Mouse (Mus musculus): ENCODE data around the gene Son. TPM values are rescaled to one million over a fixed set of nuclear protein-coding genes. Genes with fewer than 3 reads are reported as not detected.
A peak's percentile ranks its signal among the peaks of the same experiment; 100 is the strongest.

Son gene
- total RNA-seq, 2 experiments from 2014 or later: 129 to 149 TPM

GRCm38 (mm10) chr16:91728123-91729065, 81.1 kb downstream of the Son start, which contains the start of gene Cryzl1:
Gene Cryzl1 (minus strand): TSS chr16:91728975.
- intact Hi-C loops (cut with DNase I): loop anchor here (10.0 kb wide), 1 partner anchor 566 kb away; the partner anchor contains the start of gene Kcne2
- peak; percentile 98 for DNase-seq (ENCODE audit: low spot score)

Other genes with a start within 250 kb of the Son start
- 100 to 1,000 TPM in 1 of 2 experiments, 10 to 100 TPM in 1; 97.5 to 105 TPM for gene Il10rb, start 241.3 kb upstream of the Son start, total RNA-seq (2021)
- gene Ifnar1, start 162.3 kb upstream of the Son start, total RNA-seq (2021): 10 to 100 TPM; 30.5 to 39.7 TPM
- gene Ifngr2, start 100.4 kb upstream of the Son start, total RNA-seq (2021): 100 to 1,000 TPM; 153 to 157 TPM
- gene Tmem50b, start 49.7 kb upstream of the Son start, total RNA-seq (2021): 10 to 100 TPM; 65.5 to 74.3 TPM
- gene Dnajc28, start 28.5 kb upstream of the Son start, total RNA-seq (2021): 10 to 100 TPM; 24.4 to 25.9 TPM
- gene Gart, start 554 bp upstream of the Son start, total RNA-seq (2021): 10 to 100 TPM; 59.0 to 70.1 TPM
- gene Donson, start 41.3 kb downstream of the Son start, total RNA-seq (2021): 1 to 10 TPM; 2.5 to 3.7 TPM
- 10 to 100 TPM; 22.7 to 24.7 TPM for gene Cryzl1, start 81.5 kb downstream of the Son start, total RNA-seq (2021)
- gene Itsn1, start 81.8 kb downstream of the Son start, total RNA-seq (2021): 10 to 100 TPM; 40.8 to 56.7 TPM